Mouse (Mus musculus): ENCODE data around the gene 2310022B05Rik. TPM values are rescaled to one million over a fixed set of nuclear protein-coding genes. Genes with fewer than 3 reads are reported as not detected.

The 2310022B05Rik gene
- polyA plus RNA-seq, 1 experiment from 2014 or later, result 4.6 TPM

DNA sequence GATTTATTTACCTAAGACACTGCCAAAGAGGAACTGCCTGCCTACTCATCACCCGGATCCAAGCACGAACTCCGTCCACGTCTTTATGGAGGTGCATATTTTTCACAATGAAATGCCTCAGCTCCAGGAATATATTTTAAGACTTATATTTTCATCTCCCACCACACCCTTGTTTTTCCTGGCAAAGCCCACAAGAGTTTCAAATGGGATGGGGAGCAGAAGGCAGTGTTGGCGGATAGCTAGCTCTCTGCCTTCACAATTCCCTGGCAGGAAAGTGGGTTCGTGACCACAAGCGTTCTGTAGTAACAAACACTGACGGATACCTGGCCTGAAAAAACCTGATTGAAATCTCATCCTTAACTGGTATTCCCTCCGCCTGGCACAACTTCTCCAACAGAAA is 1.4 kb downstream of the 2310022B05Rik start:
- Histone ChIP-seq H3K4me3 (replicated peaks) (peak overlapping the region; percentile 85), H3K9ac (peak overlapping the region; percentile 90), H3K4me2 (peak overlapping the region; percentile 98), H3K9me3 (replicated peaks) (no peaks in the 10 kb centered on the region), H3K4me1 (replicated peaks) (peaks cover 65% of the 10 kb centered on the region), H3K27ac (peak overlapping the region; percentile 74; the same call in 1 of the 2 replicates), H3K27me3 (no peaks in the 10 kb centered on the region), H3K36me3 (0 out of 2 replicates have a peak, but pooled peaks cover 2% of the 10 kb centered on the region)
- ATAC-seq (ENCODE audit: low read depth) (no peak), DNase-seq (no peak)
- 49% methylated on average over 9 of the region's 9 CpGs for WGBS (ENCODE audit: insufficient replicate concordance)

DNA sequence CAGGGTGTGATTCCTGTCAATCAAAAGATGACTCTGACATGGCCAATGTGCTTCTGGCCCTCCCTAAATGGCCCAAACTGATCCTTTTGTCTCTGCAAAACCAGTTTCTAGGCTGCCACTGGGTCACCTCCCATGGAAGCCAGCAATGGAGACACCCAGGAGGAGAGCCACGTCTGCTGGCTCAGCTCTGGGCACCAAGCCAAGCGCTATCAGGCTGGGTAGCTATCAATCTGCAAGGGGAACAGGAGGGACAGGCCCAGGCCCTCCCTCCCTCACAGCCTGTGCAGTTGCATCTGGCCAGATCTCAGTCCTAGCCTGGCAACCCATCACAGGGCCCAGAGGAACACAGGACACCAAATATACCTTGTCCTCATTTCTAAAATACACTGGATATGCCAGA is 4.8 kb downstream of the 2310022B05Rik start:
- no peak for DNase-seq
- H3K4me3 ChIP-seq (replicated peaks), result peak overlapping the region; percentile 28
- 23% methylated on average over 2 of the region's 2 CpGs for WGBS (ENCODE audit: insufficient replicate concordance)

DNA sequence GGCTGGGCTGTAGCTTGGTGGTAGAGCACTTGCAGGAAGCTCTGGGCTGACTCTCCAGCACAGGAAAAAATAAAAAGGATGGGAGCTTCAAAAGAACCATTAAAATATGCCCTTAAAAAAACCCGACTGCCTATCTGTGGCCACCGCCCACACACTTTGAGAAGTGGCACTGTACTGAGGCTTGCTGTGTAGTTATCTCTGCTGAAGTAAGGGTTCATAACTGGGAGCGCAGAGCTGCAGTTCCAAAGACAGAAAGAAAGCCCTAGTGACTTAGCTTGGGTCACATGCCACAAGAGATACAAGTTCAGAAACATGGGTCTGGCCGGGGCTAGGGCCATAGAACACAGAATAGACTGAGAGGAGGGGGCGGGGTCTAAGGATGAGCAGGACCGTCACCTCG is 5.2 kb downstream of the 2310022B05Rik start:
- Histone ChIP-seq H3K9ac (peak overlapping the region; percentile 44), H3K27me3 (no peaks in the 10 kb centered on the region), H3K4me2 (peak overlapping the region; percentile 61), H3K4me1 (replicated peaks) (peaks cover 96% of the 10 kb centered on the region), H3K4me3 (replicated peaks) (peak overlapping the region; percentile 28), H3K9me3 (replicated peaks) (no peaks in the 10 kb centered on the region), H3K27ac (peak overlapping the region; percentile 89), H3K36me3 (0 out of 2 replicates have a peak, but pooled peaks cover 11% of the 10 kb centered on the region)
- ATAC-seq (ENCODE audit: low read depth) (peak; percentile 89), DNase-seq (no peak)
- WGBS (ENCODE audit: insufficient replicate concordance), result 33% methylated on average over 7 of the region's 7 CpGs

More for the DNA sequence above, 4.8 kb downstream of the 2310022B05Rik start:
- H3K27ac ChIP-seq, result peak overlapping the region; percentile 89
- peaks cover 93% of the 10 kb centered on the region for H3K4me1 ChIP-seq (replicated peaks)
- no peaks in the 10 kb centered on the region for H3K9me3 ChIP-seq (replicated peaks)
- H3K27me3 ChIP-seq, result no peaks in the 10 kb centered on the region
- peak overlapping the region; percentile 61 for H3K4me2 ChIP-seq
- ATAC-seq (ENCODE audit: low read depth), result peak; percentile 85
- peak overlapping the region; percentile 42 for H3K9ac ChIP-seq
- 0 out of 2 replicates have a peak, but pooled peaks cover 11% of the 10 kb centered on the region for H3K36me3 ChIP-seq

- Histone ChIP-seq H3K4me2 (no peak overlapping the region), H3K27me3 (no peaks in the 10 kb centered on the region), H3K4me3 (replicated peaks) (no peak overlapping the region), H3K27ac (peak overlapping the region; percentile 56; the same call in 1 of the 2 replicates), H3K36me3 (peaks cover 22% of the 10 kb centered on the region), H3K9ac (no peak overlapping the region), H3K9me3 (replicated peaks) (no peaks in the 10 kb centered on the region), H3K4me1 (replicated peaks) (peaks cover 67% of the 10 kb centered on the region)
- ATAC-seq (ENCODE audit: low read depth) (no peak), DNase-seq (no peak)
- 69% methylated on average over 28 of the region's 28 CpGs for WGBS (ENCODE audit: insufficient replicate concordance)
Observed at GRCm38 (mm10) chr8:124653568-124654475, 9.3 kb downstream of the 2310022B05Rik start.

GRCm38 (mm10) chr8:124652546-124652945 is 10.6 kb downstream of the 2310022B05Rik start:
- no peak overlapping the region for H3K4me2 ChIP-seq
- H3K9ac ChIP-seq, result no peak overlapping the region
- 55% methylated on average over 4 of the region's 4 CpGs for WGBS (ENCODE audit: insufficient replicate concordance)
- H3K4me1 ChIP-seq (replicated peaks), result peaks cover 57% of the 10 kb centered on the region
- ATAC-seq (ENCODE audit: low read depth), result no peak
- no peak overlapping the region for H3K4me3 ChIP-seq (replicated peaks)
- no peaks in the 10 kb centered on the region for H3K9me3 ChIP-seq (replicated peaks)
- H3K27ac ChIP-seq, result peak overlapping the region; percentile 1; the same call in 1 of the 2 replicates
- H3K36me3 ChIP-seq, result peaks cover 22% of the 10 kb centered on the region
- DNase-seq, result no peak
- no peaks in the 10 kb centered on the region for H3K27me3 ChIP-seq

- H3K36me3 ChIP-seq, result peaks cover 20% of the 10 kb centered on the region
- WGBS (ENCODE audit: insufficient replicate concordance), result 76% methylated on average over 20 of the region's 20 CpGs
- H3K9ac ChIP-seq, result no peak overlapping the region
- no peaks in the 10 kb centered on the region for H3K27me3 ChIP-seq
- ATAC-seq (ENCODE audit: low read depth) (peak; percentile 65), DNase-seq (no peak)
- H3K4me1 ChIP-seq (replicated peaks), result peaks cover 50% of the 10 kb centered on the region
- H3K9me3 ChIP-seq (replicated peaks), result no peaks in the 10 kb centered on the region
- no peak overlapping the region for H3K4me3 ChIP-seq (replicated peaks)
- 0 out of 2 replicates have a peak overlapping the region, but pooled peaks have one; percentile 50 for H3K27ac ChIP-seq
- H3K4me2 ChIP-seq, result no peak overlapping the region
Observed at GRCm38 (mm10) chr8:124651776-124652175, 11.4 kb downstream of the 2310022B05Rik start.

GRCm38 (mm10) chr8:124648311-124648710 is 14.9 kb downstream of the 2310022B05Rik start:
- Histone ChIP-seq H3K4me3 (replicated peaks) (no peak overlapping the region), H3K4me1 (replicated peaks) (peaks cover 31% of the 10 kb centered on the region), H3K36me3 (peaks cover 21% of the 10 kb centered on the region), H3K9me3 (replicated peaks) (no peaks in the 10 kb centered on the region), H3K27me3 (no peaks in the 10 kb centered on the region), H3K9ac (no peak overlapping the region), H3K4me2 (no peak overlapping the region), H3K27ac (no peak overlapping the region)
- no peak for DNase-seq
- ATAC-seq (ENCODE audit: low read depth), result no peak

DNA sequence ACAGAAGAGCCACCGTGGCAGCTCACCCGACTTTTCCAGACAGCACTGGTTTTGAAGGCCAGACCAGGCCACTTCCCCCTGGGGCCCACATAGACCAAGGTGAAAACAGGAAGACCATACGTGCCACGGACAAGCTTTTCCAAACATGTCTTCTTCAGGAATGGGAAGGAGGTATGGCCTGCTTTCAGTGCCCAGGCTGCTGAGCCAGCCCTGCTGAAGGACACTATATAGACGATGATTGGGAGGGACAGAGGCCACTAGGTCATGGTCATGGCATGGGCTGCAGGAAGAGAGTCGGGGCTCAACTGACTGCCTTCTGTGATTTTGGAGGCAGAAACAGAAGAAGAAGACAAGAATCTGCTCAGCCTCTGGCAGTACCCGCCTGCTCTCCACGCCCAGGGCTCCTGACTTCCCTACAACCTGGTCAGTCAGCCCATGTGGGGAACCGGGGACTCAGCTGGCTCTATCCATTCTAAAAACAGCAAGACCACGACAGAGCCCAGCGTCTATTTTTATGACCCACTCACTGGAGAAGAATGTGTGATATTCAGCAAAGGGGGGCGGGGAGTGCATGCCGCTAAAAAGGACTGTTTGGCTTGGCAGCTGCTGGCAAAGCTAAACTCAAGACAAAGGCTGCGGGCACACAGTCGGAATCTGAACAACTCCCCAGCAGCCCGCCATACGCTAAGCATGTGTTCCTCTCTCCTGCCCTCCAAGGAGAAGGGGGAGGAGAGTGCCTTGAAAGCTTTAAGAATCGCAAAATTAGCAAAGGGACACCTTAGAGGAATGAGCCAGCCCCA is 19.4 kb downstream of the 2310022B05Rik start:
- Histone ChIP-seq H3K27me3 (no peaks in the 10 kb centered on the region), H3K4me3 (replicated peaks) (no peak overlapping the region), H3K9me3 (replicated peaks) (no peaks in the 10 kb centered on the region), H3K27ac (no peak overlapping the region), H3K9ac (no peak overlapping the region), H3K4me2 (no peak overlapping the region), H3K4me1 (replicated peaks) (peaks cover 21% of the 10 kb centered on the region), H3K36me3 (peaks cover 30% of the 10 kb centered on the region)
- DNase-seq, result no peak
- 65% methylated on average over 18 of the region's 18 CpGs for WGBS (ENCODE audit: insufficient replicate concordance)
- no peak for ATAC-seq (ENCODE audit: low read depth)

- ATAC-seq (ENCODE audit: low read depth) (no peak), DNase-seq (no peak)
- Histone ChIP-seq H3K4me1 (replicated peaks) (peaks cover 18% of the 10 kb centered on the region), H3K9ac (no peak overlapping the region), H3K4me2 (no peak overlapping the region), H3K4me3 (replicated peaks) (no peak overlapping the region), H3K36me3 (peaks cover 51% of the 10 kb centered on the region), H3K27ac (no peak overlapping the region), H3K27me3 (no peaks in the 10 kb centered on the region), H3K9me3 (replicated peaks) (no peaks in the 10 kb centered on the region)
- 86% methylated on average over 8 of the region's 8 CpGs for WGBS (ENCODE audit: insufficient replicate concordance)
Observed at GRCm38 (mm10) chr8:124641599-124641998, 21.6 kb downstream of the 2310022B05Rik start.

DNA sequence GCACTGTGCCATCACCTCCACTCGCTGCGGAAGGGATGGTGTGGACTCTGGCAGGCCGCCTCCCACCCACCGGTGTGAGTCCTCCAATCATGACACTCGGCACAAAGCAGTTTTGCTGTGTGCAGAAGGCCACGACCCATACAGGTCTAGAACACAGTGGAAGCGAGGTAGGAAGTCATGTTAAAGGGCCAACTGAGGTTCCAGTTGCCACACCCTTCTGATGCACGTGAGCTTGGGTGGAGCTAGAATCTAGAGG is 28.0 kb downstream of the 2310022B05Rik start:
- Histone ChIP-seq H3K4me2 (no peak overlapping the region), H3K4me3 (replicated peaks) (no peak overlapping the region), H3K9ac (no peak overlapping the region), H3K27me3 (no peaks in the 10 kb centered on the region), H3K36me3 (peaks cover 41% of the 10 kb centered on the region), H3K27ac (no peak overlapping the region), H3K4me1 (replicated peaks) (0 out of 2 replicates have a peak, but pooled peaks cover 7% of the 10 kb centered on the region), H3K9me3 (replicated peaks) (no peaks in the 10 kb centered on the region)
- ATAC-seq (ENCODE audit: low read depth), result no peak
- DNase-seq, result no peak
- WGBS (ENCODE audit: insufficient replicate concordance), result 73% methylated on average over 8 of the region's 8 CpGs
